Mouse (Mus musculus): ENCODE data around the gene Mindy4b-ps. TPM values are rescaled to one million over a fixed set of nuclear protein-coding genes. Genes with fewer than 3 reads are reported as not detected.

Gene Mindy4b-ps
- polyA plus RNA-seq, 1 experiment from 2014 or later: not detected

DNA sequence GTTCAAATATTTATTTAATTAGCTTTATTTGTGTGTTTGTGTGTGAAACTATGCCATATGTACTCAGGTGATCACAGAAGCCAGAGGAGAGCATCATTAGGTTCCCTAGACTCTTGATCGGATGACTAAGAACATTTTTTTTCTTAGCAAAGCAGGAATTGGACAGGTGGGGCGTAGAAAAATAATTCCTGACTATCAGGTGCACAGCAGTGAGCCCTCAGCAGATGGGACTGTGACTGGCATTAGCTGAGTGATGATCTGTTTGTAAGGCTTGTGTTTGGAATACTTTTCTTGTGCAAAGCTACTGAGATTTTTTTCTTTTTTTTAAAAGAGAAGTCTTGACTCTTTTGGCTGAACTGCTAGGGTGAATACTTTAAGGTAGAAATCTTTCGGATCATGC, 67.8 kb downstream of the Mindy4b-ps start:
- DNase-seq (ENCODE audit: low spot score) (no peak), ATAC-seq (ENCODE audit: low FRiP score) (no peak)
- no peak overlapping the region for H3K9ac ChIP-seq

GRCm38 (mm10) chr3:58751818-58752620, 70.1 kb downstream of the Mindy4b-ps start:
- Histone ChIP-seq H3K9ac (no peak overlapping the region), H3K4me2 (replicated peaks) (no peak overlapping the region), H3K4me3 (replicated peaks; ENCODE audit: low read length) (no peak overlapping the region), H3K36me3 (replicated peaks; ENCODE audit: control insufficient read depth, insufficient read depth) (no peaks in the 10 kb centered on the region), H3K27me3 (ENCODE audit: control insufficient read depth, insufficient read depth, low read length) (no peaks in the 10 kb centered on the region), H3K4me1 (replicated peaks; ENCODE audit: control insufficient read depth, insufficient read depth, low read length) (no peaks in the 10 kb centered on the region), H3K9me3 (ENCODE audit: control insufficient read depth, low read length) (no peaks in the 10 kb centered on the region), H3K27ac (peak overlapping the region; percentile 43; the same call in 1 of the 2 replicates)
- ATAC-seq (ENCODE audit: low FRiP score) (peak; percentile 51; the same call in 1 of the 2 replicates), DNase-seq (ENCODE audit: low spot score) (no peak)
- WGBS: 58% methylated on average over 8 of the region's 8 CpGs

More for the DNA sequence above, 67.8 kb downstream of the Mindy4b-ps start:
- Histone ChIP-seq H3K27ac (no peak overlapping the region), H3K36me3 (replicated peaks; ENCODE audit: control insufficient read depth, insufficient read depth) (no peaks in the 10 kb centered on the region), H3K27me3 (ENCODE audit: control insufficient read depth, insufficient read depth, low read length) (no peaks in the 10 kb centered on the region), H3K4me1 (replicated peaks; ENCODE audit: control insufficient read depth, insufficient read depth, low read length) (no peaks in the 10 kb centered on the region), H3K4me3 (replicated peaks; ENCODE audit: low read length) (no peak overlapping the region), H3K4me2 (replicated peaks) (no peak overlapping the region), H3K9me3 (ENCODE audit: control insufficient read depth, low read length) (no peaks in the 10 kb centered on the region)
- 88% methylated on average over 3 of the region's 3 CpGs for WGBS

- DNase-seq (ENCODE audit: low spot score) (no peak), ATAC-seq (ENCODE audit: low FRiP score) (no peak)
- H3K4me2 ChIP-seq (replicated peaks): no peak overlapping the region
- no peak overlapping the region for H3K9ac ChIP-seq
- no peaks in the 10 kb centered on the region for H3K36me3 ChIP-seq (replicated peaks; ENCODE audit: control insufficient read depth, insufficient read depth)
- H3K9me3 ChIP-seq (ENCODE audit: control insufficient read depth, low read length): no peaks in the 10 kb centered on the region
- no peak overlapping the region for H3K27ac ChIP-seq
- no peaks in the 10 kb centered on the region for H3K27me3 ChIP-seq (ENCODE audit: control insufficient read depth, insufficient read depth, low read length)
- H3K4me3 ChIP-seq (replicated peaks; ENCODE audit: low read length): no peak overlapping the region
- no peaks in the 10 kb centered on the region for H3K4me1 ChIP-seq (replicated peaks; ENCODE audit: control insufficient read depth, insufficient read depth, low read length)
Measured at GRCm38 (mm10) chr3:58748724-58749123, 73.4 kb downstream of the Mindy4b-ps start.

GRCm38 (mm10) chr3:58747924-58748323, 74.2 kb downstream of the Mindy4b-ps start:
- 85% methylated on average over 1 of the region's 1 CpGs for WGBS
- Histone ChIP-seq H3K4me2 (replicated peaks) (no peak overlapping the region), H3K4me1 (replicated peaks; ENCODE audit: control insufficient read depth, insufficient read depth, low read length) (no peaks in the 10 kb centered on the region), H3K9ac (no peak overlapping the region), H3K36me3 (replicated peaks; ENCODE audit: control insufficient read depth, insufficient read depth) (no peaks in the 10 kb centered on the region), H3K9me3 (ENCODE audit: control insufficient read depth, low read length) (no peaks in the 10 kb centered on the region), H3K27ac (no peak overlapping the region), H3K27me3 (ENCODE audit: control insufficient read depth, insufficient read depth, low read length) (no peaks in the 10 kb centered on the region), H3K4me3 (replicated peaks; ENCODE audit: low read length) (no peak overlapping the region)
- ATAC-seq (ENCODE audit: low FRiP score) (no peak), DNase-seq (ENCODE audit: low spot score) (no peak)

DNA sequence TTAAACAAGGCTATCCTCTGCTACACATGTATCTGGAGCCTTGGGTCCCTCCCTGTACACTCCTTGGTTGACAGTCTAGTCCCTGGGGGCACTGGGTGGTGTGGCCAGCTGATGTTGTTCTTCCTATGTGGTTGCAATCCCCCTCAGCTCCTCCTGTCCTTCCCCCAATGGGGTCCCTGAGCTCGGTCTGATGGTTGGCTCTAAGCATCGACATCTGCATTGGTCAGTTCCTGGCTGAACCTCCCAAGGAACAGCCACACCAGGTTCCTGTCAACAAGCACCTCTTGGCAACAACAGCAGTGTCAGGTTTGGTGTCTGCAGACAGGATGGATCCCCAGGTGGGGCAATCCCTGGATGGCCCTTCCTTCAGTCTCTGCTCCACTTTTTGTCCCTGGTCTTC, 82.6 kb downstream of the Mindy4b-ps start:
- Histone ChIP-seq H3K9me3 (ENCODE audit: control insufficient read depth, low read length) (no peaks in the 10 kb centered on the region), H3K36me3 (replicated peaks; ENCODE audit: control insufficient read depth, insufficient read depth) (no peaks in the 10 kb centered on the region), H3K27me3 (ENCODE audit: control insufficient read depth, insufficient read depth, low read length) (no peaks in the 10 kb centered on the region), H3K4me3 (replicated peaks; ENCODE audit: low read length) (no peak overlapping the region), H3K27ac (no peak overlapping the region), H3K4me1 (replicated peaks; ENCODE audit: control insufficient read depth, insufficient read depth, low read length) (no peaks in the 10 kb centered on the region; the same call in 1 of the 2 replicates), H3K4me2 (replicated peaks) (no peak overlapping the region), H3K9ac (no peak overlapping the region)
- no peak for DNase-seq (ENCODE audit: low spot score)
- WGBS: 61% methylated on average over 2 of the region's 2 CpGs
- ATAC-seq (ENCODE audit: low FRiP score): no peak

Other genes with a start within 250 kb of the Mindy4b-ps start
- gene Selenot, start 245.7 kb downstream of the Mindy4b-ps start, polyA plus RNA-seq (2014; fragmentation: Nextera tagmentation; extraction: Ambion mirVana): 34.3 and 43.7 TPM in 2 replicates
- 0.43 TPM in 1 of 2 replicates, not detected in the other for gene Erich6, start 185.1 kb downstream of the Mindy4b-ps start, polyA plus RNA-seq (2014; fragmentation: Nextera tagmentation; extraction: Ambion mirVana)
- gene Siah2, start 129.9 kb downstream of the Mindy4b-ps start, polyA plus RNA-seq (2014; fragmentation: Nextera tagmentation; extraction: Ambion mirVana): 16.3 and 17.3 TPM in 2 replicates
- gene Clrn1, start 63.0 kb upstream of the Mindy4b-ps start, polyA plus RNA-seq (2014; fragmentation: Nextera tagmentation; extraction: Ambion mirVana): 2.1 and 2.6 TPM in 2 replicates
- 7.4 and 8.7 TPM in 2 replicates for gene Med12l, start 183.5 kb upstream of the Mindy4b-ps start, polyA plus RNA-seq (2014; fragmentation: Nextera tagmentation; extraction: Ambion mirVana)